Mouse (Mus musculus) liver, adult 2 months (tissue): ENCODE measurements at regions not wholly inside any gene's neighbourhood (a gene's known extent, or its start where the extent isn't known, plus 50 kb on each side); places are given as distances from the start of the nearest gene placed in this dataset.

Experiments used
- DNase-seq: peaks from one replicate; pipeline ENCODE4 v3.0.0-alpha.2; 2011; ENCODE audit warnings: low read depth, low spot score; ENCODE audit errors: extremely low read depth
- H3K27ac ChIP-seq: fragments of 200-500 bp; replicated peaks from 2 replicates; pipeline ENCODE4 v1.5.1; 2012; ENCODE audit warnings: low read depth, mild to moderate bottlenecking, control low read depth, inconsistent platforms, low read length; ENCODE audit not compliant: insufficient read depth
- H3K27me3 ChIP-seq: fragments of 200-500 bp; 2 replicates; pipeline ENCODE4 v1.6.1; 2012; ENCODE audit warnings: mild to moderate bottlenecking, moderate library complexity, low read length, inconsistent platforms; ENCODE audit not compliant: control insufficient read depth, insufficient read depth
- H3K36me3 ChIP-seq: fragments of 200-500 bp; 2 replicates; pipeline ENCODE4 v1.6.1; 2012; ENCODE audit warnings: low read length, inconsistent platforms; ENCODE audit not compliant: control insufficient read depth, insufficient read depth
- H3K4me1 ChIP-seq: fragments of 200-500 bp; 2 replicates; pipeline ENCODE4 v1.6.1; 2011; ENCODE audit warnings: low read length; ENCODE audit not compliant: control insufficient read depth, insufficient read depth
- H3K4me3 ChIP-seq: fragments of 200-500 bp; 2 replicates; pipeline ENCODE4 v1.5.1; 2011; ENCODE audit warnings: low read depth, mild to moderate bottlenecking, control low read depth, low read length, moderate library complexity; ENCODE audit not compliant: insufficient read depth
- H3K79me2 ChIP-seq: fragments of 200-500 bp; 2 replicates; pipeline ENCODE4 v1.6.1; 2012; ENCODE audit warnings: inconsistent platforms, mild to moderate bottlenecking, low read length, moderate library complexity; ENCODE audit not compliant: control insufficient read depth, insufficient read depth
- H3K9ac ChIP-seq: fragments of 200-500 bp; 2 replicates; pipeline ENCODE4 v1.6.1; 2012; ENCODE audit warnings: low read depth, mild to moderate bottlenecking, control low read depth, inconsistent platforms, low read length
- CTCF ChIP-seq: fragments of 200-500 bp; IDR thresholded peaks from 2 replicates; pipeline ENCODE4 v1.5.1; 2011; ENCODE audit warnings: low read depth, low read length, control low read depth
- POLR2A ChIP-seq: fragments of 200-500 bp; IDR thresholded peaks from 2 replicates; pipeline ENCODE4 v1.6.1; 2011; ENCODE audit warnings: low read length, control low read depth; ENCODE audit not compliant: insufficient read depth; ENCODE audit errors: extremely low read depth
- WGBS: fragments of 180-500 bp; shearing (Covaris S2); methylation state at CpG from one replicate; pipeline ENCODE4 v1.1.7; 2018; 5-methylcytosine and 5-hydroxymethylcytosine counted together

DNA sequence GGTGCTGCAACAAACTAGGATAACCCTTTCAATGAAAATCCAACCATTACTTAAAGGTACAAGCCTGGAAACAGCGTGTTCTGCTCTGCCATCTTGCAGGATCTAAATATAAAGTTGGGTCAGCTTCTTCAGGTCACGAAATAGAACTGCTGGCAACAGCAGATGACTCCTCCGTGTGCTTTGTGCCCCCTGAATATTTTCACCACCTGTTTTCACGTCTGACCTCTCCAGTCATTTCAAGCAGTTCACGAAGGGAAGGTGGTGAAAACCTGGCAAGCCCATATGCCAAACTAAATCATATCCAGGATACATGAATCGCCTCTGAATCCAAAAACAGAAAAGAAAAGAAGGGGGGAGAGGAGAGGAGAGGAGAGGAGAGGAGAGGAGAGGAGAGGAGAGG is 133.3 kb downstream of the 1190002N15Rik start:
- WGBS: 86% methylated on average over 6 of the region's 6 CpGs
- TF ChIP-seq CTCF (no peak), POLR2A (no peak)
- no peaks in the 10 kb centered on the region for H3K27me3 ChIP-seq

DNA sequence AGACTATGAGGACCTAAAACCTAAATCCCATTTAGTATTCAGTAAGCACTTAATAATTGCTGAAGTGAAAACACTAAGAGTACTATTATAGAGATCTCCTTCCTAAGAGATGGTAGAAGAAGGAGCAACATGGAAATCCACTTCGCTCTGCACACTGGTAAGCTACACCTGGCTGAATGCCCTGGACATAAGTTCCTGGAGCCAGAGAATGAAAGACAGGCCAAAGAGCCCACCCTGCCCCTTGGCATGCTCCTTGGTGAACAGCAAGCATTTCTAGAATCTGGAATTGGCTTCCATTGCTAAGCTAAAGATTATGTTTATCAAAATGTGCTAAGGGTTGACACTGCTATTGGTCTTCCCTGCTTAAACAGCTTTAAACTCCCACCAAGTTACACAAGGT is 137.3 kb downstream of the 1190002N15Rik start:
- Histone ChIP-seq H3K4me1 (no peaks in the 10 kb centered on the region), H3K4me3 (no peak overlapping the region), H3K27me3 (no peaks in the 10 kb centered on the region), H3K9ac (no peak overlapping the region), H3K27ac (no peak overlapping the region), H3K36me3 (no peaks in the 10 kb centered on the region), H3K79me2 (no peaks in the 10 kb centered on the region)
- 92% methylated on average over 1 of the region's 1 CpGs for WGBS
- TF ChIP-seq POLR2A: no peak
- no peak for TF ChIP-seq CTCF
- DNase-seq: no peak

More for the DNA sequence above, 133.3 kb downstream of the 1190002N15Rik start:
- no peak overlapping the region for H3K9ac ChIP-seq
- DNase-seq: no peak
- H3K36me3 ChIP-seq: no peaks in the 10 kb centered on the region
- H3K4me1 ChIP-seq: peaks cover 3% of the 10 kb centered on the region; the same call in 1 of the 2 replicates
- H3K27ac ChIP-seq: no peak overlapping the region
- no peaks in the 10 kb centered on the region for H3K79me2 ChIP-seq
- H3K4me3 ChIP-seq: no peak overlapping the region

DNA sequence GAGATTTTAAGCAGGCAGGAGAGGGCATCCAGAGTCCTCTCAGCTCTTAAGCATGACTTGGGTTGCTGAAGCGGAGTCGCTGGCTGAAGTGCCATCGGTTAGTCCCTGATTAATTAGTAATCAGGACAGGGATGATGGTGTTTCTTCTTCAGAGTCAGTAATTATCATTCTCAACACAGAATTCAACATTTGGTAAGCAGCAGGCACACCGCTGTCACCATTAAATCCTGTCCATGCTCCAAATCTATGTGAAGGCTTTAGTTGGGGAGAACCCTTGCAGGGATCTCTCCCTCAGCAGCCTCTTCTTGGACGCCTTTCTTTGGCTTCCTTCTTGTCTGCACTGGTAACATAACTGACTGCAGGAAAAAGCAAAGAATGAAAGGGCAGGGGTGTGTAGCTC is 142.7 kb downstream of the 1190002N15Rik start:
- no peaks in the 10 kb centered on the region for H3K4me1 ChIP-seq
- TF ChIP-seq POLR2A: no peak
- TF ChIP-seq CTCF: no peak
- H3K79me2 ChIP-seq: no peaks in the 10 kb centered on the region
- H3K36me3 ChIP-seq: no peaks in the 10 kb centered on the region
- no peak overlapping the region for H3K9ac ChIP-seq
- H3K4me3 ChIP-seq: no peak overlapping the region
- no peak for DNase-seq
- H3K27me3 ChIP-seq: no peaks in the 10 kb centered on the region
- no peak overlapping the region for H3K27ac ChIP-seq
- WGBS: 95% methylated on average over 5 of the region's 5 CpGs

DNA sequence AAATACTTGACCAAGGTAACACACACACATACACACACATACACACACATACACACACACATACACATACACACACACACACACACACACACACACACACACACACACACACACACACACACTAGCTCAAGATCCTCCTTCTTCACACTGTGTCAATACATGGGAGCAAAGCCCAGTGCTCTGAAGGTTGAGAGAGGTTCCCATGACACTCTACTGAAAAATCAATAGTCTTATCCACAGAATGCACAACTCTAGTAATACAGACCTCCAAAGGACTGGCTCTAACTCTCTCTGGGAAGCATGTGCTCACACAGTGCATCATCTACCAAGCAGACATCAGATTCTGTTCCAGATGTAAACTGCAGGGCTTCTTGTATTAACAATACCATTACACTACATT is 151.7 kb downstream of the 1190002N15Rik start:
- Histone ChIP-seq H3K79me2 (no peaks in the 10 kb centered on the region), H3K9ac (no peak overlapping the region), H3K4me1 (peaks cover 2% of the 10 kb centered on the region; the same call in 1 of the 2 replicates), H3K36me3 (no peaks in the 10 kb centered on the region), H3K27ac (no peak overlapping the region), H3K4me3 (no peak overlapping the region), H3K27me3 (no peaks in the 10 kb centered on the region)
- peak; percentile 60 for DNase-seq
- TF ChIP-seq CTCF: no peak
- TF ChIP-seq POLR2A: no peak

DNA sequence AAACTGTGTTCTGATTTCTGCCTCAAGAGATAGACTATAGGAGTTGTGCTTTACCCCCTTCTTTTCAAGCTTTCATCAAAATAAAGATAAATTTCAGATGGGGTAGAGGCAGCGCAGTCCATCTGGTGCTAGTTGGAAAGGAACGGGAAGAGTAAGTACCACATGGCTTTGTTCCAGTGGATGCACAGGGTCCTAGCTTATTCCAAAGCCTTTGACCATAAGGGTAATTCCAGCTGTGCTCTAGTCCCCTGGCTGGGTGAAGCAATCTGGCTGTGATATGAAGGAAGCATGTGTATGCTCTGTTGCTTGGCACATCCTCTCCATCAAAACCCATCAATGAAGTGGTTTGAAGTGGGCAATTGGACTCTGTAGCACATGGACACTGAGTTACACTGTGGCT is 155.6 kb downstream of the 1190002N15Rik start:
- no peak for TF ChIP-seq CTCF
- TF ChIP-seq POLR2A: no peak
- WGBS: 87% methylated on average over 2 of the region's 2 CpGs

DNA sequence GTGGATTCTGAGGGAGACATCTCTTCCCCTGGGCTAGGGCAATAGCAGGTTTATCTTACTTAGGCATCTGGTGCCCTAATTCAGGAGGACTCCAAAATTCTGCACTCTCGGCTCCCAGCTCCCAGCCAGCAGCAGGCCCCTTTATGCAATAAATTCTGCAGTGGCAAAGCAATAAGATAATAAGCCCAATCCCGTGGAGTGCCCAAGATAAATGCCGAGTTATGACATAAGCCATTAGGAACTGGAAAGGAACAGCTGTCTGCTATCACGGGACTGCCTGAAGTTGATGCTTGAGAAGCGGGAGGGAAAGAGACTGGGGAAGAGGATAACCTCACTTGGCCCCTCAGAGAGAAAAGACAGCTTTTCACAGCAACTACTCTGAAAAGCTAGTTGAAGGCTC is 159.0 kb downstream of the 1190002N15Rik start:
- TF ChIP-seq CTCF (no peak), POLR2A (no peak)
- DNase-seq: no peak
- H3K36me3 ChIP-seq: no peaks in the 10 kb centered on the region
- 76% methylated on average over 5 of the region's 5 CpGs for WGBS
- H3K4me1 ChIP-seq: peaks cover 10% of the 10 kb centered on the region
- H3K9ac ChIP-seq: no peak overlapping the region
- no peaks in the 10 kb centered on the region for H3K79me2 ChIP-seq
- no peak overlapping the region for H3K27ac ChIP-seq
- no peaks in the 10 kb centered on the region for H3K27me3 ChIP-seq
- no peak overlapping the region for H3K4me3 ChIP-seq

More for the DNA sequence above, 155.6 kb downstream of the 1190002N15Rik start:
- Histone ChIP-seq H3K79me2 (no peaks in the 10 kb centered on the region), H3K4me1 (peaks cover 7% of the 10 kb centered on the region), H3K9ac (no peak overlapping the region), H3K4me3 (no peak overlapping the region), H3K36me3 (no peaks in the 10 kb centered on the region), H3K27ac (no peak overlapping the region), H3K27me3 (no peaks in the 10 kb centered on the region)
- no peak for DNase-seq
